Mouse (Mus musculus) liver, embryonic 14.5 days (tissue): ENCODE measurements around the gene Igf1r.

Experiments used
- CTCF ChIP-seq: IDR thresholded peaks from 2 replicates; pipeline ENCODE4 v1.5.1; 2016; ENCODE audit warnings: antibody characterized with exemption, low read depth, control low read depth
- EP300 ChIP-seq: IDR thresholded peaks from 2 replicates; pipeline ENCODE4 v1.6.1; 2016; ENCODE audit warnings: antibody characterized with exemption, low read depth

GRCm38 (mm10) chr7:68279481-68279880, 326.9 kb downstream of the Igf1r start:
- TF ChIP-seq CTCF (no peak), EP300 (no peak)
